Mouse (Mus musculus): Measurements from ENCODE around the gene Gsdma.

Gsdma gene

DNA sequence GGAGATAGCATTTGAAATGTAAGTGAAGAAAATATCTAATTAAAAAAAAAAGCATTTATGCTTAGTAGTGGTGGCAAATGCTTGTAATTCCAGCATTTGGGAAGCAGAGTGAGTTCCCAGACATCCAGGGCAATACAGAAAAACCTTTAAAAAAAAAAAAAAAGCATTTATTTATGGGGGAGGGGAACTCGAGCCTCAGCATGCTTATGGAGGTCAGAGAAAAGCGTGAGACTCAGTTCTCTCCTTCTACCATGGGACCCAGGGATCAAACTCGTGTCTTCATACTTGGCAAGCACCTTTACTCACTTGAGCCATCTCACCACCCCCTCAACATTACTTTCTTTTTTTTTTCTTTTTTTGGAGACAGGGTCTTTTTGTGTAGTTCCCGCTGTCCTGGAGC, 17.0 kb downstream of the Gsdma start:
- DNase-seq (ENCODE audit: low spot score): no peak

DNA sequence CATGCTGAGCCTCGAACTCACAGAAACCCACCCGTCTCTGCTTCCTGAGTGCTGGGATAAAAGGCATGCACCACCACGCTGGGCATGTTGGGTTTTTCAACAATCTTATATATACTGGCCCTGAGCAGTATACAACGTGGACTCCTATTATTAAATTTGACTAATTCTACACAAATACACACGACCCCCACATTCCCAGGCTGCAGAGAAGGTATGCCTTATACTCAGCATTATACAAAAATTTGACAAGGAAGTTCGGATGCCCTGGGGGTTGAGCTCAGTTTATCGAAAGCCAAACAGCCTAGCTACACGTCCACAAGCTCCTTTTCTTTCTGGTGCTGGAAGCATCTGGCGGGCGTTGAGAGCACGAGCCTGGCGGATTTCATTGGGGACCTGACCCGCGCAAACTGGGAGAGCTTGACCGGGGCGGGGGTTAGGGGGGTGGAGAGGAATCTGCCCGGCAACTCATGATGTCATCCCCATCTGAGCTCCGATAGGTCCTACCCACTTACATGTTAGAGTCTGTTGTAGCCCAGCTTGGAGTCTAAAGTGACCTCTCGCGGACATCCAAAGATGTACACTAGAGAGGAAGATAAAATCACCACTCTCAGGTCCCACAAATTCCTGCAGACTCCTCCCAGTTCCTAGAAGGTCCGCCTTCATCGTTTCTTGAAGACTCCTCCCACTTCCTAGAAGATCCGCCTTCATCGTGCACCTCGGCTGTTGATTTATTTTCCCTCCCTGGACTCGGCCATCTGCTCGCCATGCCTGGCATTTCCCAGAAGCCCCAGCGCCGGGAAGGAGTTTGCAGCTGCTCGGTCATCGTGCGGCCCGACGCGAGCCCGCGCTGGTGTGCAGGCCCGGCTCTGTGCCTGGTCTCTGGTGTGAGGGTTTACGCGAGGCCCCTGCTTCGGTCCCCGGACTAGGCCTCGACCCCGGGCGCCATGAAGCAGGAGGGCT, 17.9 kb downstream of the Gsdma start, which contains the start of gene Psmd3:
TSS of gene Psmd3 (plus strand) at position 769 of the 960 bp plus-strand sequence.
- peak; percentile 96 for DNase-seq (ENCODE audit: low spot score)

DNA sequence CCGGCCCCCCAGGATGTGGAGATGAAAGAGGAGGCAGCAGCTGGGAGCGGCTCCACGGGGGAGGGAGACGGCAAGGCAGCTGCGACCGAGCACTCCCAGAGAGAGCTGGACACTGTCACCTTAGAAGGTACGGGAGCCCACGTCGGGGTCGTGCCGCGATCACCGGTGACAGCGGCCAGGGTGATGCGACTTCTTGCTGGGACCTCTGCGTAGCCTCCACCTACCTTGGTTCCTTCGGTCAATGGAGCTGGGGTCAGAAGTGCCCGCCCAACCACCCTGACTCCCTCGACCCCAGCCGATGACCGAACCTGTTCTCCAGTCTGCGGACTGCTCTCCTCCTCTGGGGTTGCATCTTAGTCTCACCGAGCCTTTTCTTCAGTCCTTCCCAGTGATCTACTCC, 18.7 kb downstream of the Gsdma start:
- peak; percentile 16 for DNase-seq (ENCODE audit: low spot score)

DNA sequence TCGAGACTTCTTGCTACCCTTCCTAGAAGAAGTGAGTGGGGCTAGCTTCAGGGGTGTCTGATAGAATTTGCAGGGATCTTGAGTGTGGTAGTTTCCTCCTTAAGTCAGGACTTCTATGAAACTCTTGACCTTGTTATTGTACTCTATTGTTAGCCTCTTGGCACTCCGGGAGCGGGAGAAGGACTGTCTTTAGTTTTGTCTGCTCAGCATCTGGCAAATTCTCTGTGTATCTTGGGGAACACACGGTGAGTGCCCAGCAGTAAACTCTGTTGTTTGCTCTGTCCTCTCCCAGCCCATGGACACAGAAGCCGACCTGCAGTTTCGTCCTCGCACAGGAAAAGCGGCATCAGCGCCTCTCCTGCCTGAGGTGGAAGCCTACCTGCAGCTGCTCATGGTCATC, 21.5 kb downstream of the Gsdma start:
- no peak for DNase-seq (ENCODE audit: low spot score)

DNA sequence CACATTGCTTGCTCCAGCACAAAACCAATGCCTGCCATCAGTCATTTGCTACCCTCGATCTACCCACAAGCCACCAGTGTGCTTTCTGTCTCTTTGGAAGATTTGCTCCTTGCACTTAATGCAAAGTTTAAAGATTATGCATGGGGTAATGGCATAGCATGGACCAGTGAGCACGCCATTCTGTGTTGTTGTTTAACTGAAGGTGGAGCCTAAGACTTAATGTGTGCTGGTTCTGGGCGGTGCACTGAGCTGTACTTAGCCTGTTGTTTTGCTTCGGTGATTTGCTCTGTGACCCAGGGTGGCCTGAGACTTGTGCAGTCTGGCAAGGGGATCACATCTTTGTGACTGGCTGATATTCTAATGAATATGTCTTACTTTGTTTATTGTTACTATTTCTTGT, 22.8 kb downstream of the Gsdma start:
- no peak for DNase-seq (ENCODE audit: low spot score)

DNA sequence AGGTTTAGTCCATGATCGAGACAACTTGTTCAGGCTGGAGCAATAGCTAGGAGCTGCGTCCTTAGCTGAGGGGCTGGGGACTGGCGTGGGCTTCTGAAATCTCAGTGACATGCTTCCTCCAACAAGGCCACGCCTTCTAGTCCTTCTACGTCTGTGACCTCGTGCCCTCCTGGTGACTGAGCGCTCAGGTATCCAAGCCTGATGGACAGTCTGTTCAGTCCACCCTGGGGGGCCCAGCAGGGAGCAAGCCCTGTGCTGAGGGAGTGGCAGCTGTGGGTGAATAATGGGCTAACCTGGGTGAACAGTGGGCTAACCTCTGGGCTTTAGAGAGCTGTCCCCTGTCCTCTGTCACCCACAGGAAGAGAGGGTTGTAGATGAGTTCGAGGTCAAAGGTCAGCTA, 23.9 kb downstream of the Gsdma start:
- DNase-seq (ENCODE audit: low spot score): no peak

DNA sequence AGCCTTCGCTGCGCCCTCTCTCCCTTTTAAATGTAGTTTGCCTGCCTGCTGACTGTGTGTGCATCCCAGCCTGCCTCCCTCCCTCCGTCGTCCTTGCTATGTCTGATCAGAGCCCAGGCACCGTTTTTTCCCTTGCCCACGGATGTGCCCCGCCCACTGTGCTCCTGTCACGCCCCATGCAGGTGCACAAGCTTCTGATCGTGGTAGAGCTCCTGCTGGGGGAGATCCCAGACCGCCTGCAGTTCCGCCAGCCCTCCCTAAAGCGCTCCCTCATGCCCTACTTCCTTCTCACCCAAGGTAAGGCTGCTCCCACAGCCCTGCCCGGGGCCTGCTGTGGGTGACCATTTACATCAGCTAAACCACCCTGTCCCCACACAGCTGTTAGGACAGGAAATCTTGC, 29.1 kb downstream of the Gsdma start:
- no peak for DNase-seq (ENCODE audit: low spot score)

DNA sequence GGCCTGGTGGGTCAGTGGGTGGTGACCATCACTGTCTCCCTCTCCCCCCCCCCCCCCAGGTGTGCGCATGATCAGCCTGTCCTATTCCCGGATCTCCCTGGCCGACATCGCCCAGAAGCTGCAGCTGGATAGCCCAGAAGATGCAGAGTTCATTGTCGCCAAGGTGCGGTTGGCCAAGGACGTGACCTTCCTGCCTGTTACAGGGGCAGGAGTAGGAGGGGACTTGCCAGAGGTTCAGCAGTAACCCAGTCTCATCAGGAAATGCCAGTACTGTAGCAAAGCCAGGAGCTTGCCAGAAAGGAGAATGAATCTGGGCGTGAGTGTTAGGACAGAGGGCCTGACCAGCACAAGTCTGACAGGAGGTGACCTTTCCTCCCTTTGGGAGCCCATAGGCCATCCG, 29.6 kb downstream of the Gsdma start:
- no peak for DNase-seq (ENCODE audit: low spot score)

DNA sequence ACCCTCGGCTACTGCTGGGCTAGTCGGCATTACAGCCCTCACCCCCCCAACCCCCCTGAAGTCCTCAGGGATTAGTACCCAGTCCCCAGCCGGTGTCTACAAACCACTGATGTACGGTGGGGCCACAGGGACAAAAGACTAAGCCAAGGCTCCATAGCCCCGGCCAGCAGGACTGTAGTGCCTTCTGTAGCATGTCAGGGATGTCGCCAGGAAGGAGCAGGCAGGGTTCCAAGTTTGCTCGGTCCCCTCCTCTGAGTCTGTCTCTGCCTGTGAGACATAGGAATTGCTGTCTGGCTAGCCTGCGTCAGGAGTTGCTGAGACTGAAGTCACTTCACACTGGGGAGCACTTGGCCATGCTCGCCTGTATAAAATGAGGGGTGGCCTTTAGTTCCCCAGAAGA, 30.1 kb downstream of the Gsdma start:
- no peak for DNase-seq (ENCODE audit: low spot score)

DNA sequence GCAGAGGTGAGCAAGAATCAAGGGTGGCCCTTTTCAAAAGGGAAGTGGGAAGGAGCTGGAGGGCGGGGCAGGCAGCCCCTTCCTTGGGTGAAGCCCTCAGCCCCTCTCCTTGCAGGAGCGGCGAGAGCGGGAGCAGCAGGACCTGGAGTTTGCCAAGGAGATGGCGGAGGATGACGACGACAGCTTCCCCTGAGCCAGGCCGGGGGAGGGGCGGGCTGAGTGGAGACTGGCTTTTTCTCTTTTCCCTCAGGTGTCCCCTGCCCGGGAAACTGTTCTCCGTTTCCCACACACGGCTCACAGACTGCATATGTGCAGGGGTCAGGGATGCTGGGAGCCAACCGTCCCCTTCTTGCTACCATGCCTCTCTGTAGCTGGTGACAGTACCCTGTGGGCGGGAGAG, 31.3 kb downstream of the Gsdma start:
- DNase-seq (ENCODE audit: low spot score): no peak

DNA sequence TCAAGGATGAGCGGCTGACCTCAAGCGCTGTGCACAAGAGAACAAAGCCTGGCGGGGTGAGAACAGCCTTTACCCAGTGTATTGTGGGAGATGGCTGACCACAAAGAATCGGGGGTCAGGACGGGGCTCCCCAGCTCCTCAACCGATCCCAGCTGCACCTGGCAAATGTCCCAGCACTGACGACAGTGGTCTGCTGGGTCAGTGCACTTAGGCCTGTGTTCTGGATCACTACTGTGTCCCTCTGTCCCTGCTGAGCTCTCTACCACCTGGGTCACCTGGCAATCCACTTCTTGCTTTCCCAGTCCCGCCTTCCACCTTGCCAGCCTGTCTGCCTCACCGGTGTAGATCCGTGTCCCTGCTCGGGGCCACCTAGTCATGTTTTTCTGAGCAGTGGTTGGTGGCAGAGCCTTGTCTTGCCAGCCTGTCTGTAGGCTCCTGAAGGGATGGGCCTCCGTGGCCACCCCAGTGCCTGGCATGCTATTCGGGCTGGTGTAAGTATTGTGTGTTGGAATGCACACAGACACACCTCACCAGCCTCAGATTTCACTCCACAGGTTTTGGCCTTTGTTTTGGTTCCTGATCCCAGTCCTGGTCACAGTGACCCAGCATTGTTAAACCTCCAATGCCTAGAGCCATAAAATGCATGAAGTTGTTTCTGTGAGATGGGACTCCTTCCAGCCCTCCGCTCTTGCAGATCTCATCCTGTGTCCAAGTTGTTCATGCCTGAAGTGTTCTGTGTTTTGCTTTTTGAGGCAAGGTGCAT, 32.5 kb downstream of the Gsdma start:
- no peak for DNase-seq (ENCODE audit: low spot score)

DNA sequence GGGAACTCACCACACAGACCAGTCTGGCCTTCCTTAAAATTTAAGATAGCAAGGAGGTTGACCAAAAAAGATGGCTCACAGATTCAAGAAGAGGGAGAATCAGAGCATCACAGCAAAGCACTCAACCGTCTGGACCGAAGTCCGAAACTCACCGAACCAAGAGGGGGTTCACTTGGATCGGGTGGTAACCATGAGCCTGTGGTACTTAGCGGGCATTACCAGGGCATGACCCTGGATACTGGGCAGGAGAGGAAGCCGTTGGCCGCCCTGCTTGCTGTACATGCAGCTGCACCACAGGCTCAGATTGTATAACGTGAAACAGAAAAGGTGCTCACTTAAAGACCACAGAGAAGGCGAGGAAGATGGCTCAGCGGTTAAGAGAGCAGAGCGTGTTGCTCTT, 33.1 kb downstream of the Gsdma start:
- DNase-seq (ENCODE audit: low spot score): no peak

DNA sequence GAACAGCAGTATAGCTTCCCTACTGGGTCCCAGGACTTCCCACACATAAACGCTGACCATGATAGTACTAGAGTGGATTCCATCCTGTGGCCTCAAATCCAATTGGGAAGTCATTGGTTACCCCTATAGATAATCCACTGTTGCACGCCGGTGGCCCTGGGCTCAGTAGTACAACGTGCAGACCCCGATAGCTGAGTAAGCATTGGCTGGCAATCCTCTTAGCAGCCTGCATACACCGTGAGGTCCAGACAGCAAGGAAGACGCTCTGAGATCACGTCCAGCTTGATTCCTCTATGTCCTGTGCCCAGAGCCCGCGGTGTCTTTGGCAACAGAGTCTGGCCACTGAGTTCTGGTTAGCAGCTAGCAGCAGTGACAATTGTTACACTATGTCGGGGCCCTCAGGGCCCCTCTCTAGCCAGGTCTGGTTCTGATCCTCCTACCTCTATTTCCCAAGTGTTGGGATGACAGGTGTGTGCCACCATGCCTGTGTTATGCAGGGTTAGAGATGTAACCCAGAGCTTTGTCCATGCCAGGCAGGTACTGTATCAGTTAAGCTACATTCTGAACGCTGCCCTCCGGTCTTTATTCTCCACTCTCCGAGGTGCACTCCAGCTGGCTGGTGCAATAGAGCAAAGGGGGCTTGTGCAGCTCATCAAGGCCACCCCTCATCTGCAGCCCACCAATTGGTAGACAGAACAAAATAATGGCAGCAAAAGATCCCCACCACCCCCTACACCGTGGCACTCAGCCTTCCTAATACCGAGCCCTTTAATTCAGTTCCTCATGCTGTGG, 34.9 kb downstream of the Gsdma start:
- no peak for DNase-seq (ENCODE audit: low spot score)

DNA sequence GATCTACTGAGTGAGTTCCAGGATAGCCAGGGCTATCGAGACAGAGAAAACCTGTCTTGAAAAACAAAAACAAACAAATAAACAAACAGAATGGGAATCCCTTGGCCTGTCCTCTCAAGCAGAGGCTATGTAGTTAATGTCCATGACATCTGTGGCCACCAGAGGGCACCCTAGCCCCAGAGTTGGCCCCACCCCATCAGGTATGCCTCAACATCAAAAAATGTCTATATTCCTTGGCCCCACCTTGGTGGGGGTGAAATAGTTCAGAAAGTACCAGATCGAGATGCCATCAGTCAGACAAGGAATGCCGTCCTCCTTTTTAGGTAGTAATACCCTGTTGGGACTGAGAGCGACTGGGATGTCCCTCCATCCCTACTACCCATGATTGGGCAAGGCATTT, 35.8 kb downstream of the Gsdma start:
- peak; percentile 70 for DNase-seq (ENCODE audit: low spot score)

DNA sequence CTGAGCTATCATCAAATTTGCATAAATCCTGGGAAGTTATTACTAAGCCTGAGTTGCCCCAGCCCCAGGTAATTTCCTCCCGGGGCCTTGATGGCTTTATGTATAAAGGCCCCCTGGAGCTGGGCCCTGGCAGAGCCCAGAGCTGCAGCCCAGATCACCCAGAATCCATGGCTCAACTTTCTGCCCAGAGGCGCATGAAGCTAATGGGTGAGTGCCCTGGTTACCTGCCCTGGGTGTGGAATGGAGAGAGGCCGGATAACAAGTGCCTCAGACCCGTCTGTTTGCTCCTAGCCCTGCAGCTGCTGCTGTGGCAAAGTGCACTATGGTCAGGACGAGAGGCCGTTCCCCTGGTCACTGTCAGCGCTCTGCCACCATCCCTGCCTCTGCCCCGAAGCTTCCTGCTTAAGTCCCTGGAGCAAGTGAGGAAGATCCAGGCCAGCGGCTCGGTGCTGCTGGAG, 37.1 kb downstream of the Gsdma start, which contains the start of gene Csf3:
TSS of gene Csf3 (plus strand) at position 51 of the 458 bp plus-strand sequence.
- DNase-seq (ENCODE audit: low spot score): no peak

DNA sequence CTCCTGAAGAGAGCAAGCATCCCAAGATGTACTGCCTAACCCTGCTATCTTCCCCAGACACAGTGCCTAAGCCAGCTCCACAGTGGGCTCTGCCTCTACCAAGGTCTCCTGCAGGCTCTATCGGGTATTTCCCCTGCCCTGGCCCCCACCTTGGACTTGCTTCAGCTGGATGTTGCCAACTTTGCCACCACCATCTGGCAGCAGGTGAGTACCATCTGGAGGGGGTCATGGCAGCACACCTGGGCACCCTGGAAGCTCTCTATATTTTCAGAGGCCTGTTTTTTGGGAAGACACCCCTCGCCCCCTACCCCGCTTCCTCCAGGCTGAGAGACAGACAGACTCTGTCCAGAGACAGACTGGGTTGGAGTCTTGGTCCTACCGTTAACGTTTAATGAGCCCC, 38.2 kb downstream of the Gsdma start:
- no peak for DNase-seq (ENCODE audit: low spot score)

DNA sequence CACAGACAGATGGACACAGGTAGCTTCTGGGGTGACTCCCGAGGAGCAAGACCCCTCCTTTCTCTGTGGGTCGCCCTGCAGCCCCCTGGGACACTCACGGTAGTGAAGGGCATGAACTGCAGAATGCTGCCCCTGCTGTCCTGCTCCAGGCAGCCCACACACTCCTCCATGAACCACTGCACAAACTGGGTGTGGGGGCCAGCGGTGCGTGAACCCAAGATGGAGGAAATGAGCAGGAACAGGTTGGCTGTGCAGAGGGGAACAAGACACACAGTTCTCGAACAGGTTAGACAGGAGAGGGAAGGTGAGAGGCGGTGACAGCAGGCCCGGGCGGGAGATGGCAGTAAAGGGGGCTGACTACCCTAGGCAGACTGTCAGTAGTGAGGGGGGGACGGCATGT, 40.9 kb downstream of the Gsdma start:
- DNase-seq (ENCODE audit: low spot score): no peak

DNA sequence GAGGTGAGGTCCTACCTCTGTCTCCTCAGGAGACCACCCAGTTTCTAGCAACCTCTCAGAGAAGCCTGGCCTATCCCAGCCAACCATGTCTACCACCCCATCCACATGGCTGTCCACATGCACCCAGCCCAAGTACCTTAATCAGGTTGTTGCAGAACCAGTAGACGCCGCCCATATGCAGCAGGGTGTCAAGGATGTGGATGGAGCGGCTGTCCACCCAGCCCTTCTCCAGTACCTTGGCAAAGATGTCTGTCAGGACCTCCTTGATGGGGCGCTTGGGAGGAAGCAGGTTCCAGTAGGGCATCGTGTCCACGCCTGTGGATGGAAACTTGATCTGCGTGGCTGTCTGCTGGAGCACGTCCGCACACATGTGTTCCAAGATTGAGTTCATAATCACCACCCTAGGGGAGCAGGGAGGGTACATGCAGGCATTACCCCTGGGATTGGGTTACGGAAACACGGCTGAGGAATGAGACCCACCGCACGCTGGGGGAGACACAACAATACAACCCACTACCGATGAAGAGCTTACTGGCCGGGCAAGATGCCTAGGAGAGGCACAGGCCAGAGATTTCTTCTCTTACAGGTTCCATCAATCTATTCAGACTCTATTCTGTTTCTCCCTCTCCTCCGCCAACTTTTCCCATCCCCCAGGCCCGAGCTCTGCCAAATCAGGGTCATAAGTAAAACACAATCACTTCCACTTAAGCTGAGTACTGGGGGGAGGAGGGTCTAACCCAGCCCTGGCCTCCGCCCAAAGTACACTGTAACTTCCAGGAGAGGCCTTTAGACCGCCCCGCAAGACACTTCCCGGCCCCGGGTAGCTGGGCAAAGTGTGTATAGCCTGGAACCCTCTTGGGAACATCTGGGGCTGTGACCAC, 43.5 kb downstream of the Gsdma start:
- DNase-seq (ENCODE audit: low spot score): no peak

DNA sequence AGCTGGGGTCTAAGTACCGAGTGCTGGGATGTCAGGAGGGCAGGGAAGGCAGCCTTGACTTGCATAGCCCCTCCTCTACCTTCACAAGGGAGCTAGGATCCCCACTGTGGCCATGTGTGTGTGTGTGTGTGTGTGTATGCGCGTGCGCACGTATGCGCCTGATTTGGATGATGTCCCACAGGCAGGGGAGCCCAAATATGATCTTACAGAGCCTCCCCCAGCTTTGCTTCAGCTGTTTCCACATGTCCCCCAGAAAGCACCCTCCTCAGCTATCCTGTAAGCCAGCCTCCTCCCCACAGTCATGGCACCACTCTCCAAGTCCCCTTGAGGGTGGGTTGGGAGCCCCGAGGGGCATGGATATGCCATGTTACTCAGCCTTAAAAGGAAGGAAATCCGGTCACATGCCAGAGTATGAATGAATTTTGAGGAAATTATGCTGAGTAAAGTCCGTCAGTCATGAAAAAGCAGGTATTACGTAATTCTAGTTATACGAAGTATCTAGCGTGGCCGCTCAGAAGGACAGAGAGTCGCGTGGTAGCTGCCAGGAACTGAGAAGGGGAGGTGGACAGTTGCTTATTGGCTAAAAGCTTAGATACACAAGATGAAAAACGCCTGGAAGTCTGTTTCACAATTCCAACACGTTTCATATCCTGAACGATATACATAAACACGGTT, 44.3 kb downstream of the Gsdma start:
- DNase-seq (ENCODE audit: low spot score): no peak

DNA sequence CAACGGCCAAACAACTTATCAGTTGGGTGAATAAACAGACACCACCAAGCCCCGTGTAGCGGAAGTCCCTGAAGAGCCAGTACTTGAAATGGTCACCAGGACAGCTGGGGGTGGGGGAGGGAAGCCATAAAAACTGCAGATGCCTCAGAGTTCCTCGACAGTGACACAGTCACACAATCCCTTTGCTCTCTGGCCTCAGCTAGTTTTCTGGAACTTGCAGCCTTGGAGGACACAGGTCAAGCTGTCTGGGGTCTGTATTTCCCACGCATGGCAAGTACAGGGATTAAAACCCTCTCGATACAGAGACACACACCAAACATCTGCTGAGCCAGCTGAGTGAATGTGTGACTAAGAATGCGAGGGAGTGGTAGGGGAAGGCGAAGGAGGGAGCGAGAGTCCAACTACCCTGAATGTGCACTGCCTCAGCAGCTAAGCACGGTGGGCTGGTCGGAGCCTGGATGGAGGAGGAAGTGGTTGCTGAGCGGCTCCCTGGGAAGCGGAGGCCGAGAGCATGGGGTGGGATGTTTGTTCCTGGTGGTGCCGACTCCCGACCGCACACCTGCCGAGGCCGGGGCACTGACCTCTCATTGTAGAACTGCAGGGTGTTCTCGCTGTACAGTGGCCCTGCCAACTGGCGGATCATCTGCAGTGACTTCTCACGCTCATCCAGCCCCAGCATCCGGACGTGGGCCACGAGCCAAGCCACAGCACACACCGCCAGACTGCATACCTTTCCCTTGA, 45.0 kb downstream of the Gsdma start:
- no peak for DNase-seq (ENCODE audit: low spot score)
